Mouse (Mus musculus) brain, adult 10 weeks (tissue): ENCODE measurements around the gene Gm14781. TPM values are rescaled to one million over a fixed set of nuclear protein-coding genes. Genes with fewer than 3 reads are reported as not detected.

ENCODE experiments used
- polyA plus RNA-seq: library from polyadenylated mRNA; stranded (reverse); fragments of 350-450 nt; fragmentation: Illumina TruSeq; extraction: RNeasy Lipid Tissue Mini Kit (QIAGEN cat#74804); gene quantifications from one replicate; pipeline ENCODE4 v1.2.3, GENCODE M21; 2015; ENCODE audit warnings: low read depth, low replicate concordance

The Gm14781 gene
- not detected for polyA plus RNA-seq

GRCm38 (mm10) chrX:91631894-91632293 lies at the start of gene Gm14781:
Gene Gm14781, plus strand, starts transcription at chrX:91632194.

Other genes starting within 250 kb of the Gm14781 start
- gene Gm5072, start 239.7 kb upstream of the Gm14781 start, polyA plus RNA-seq: not detected
- not detected for gene Gm8914, start 152.1 kb upstream of the Gm14781 start, polyA plus RNA-seq
- not detected for gene 1700084M14Rik, start 56.3 kb upstream of the Gm14781 start, polyA plus RNA-seq
- gene Mageb5, start 150.8 kb downstream of the Gm14781 start, polyA plus RNA-seq: not detected